Mouse (Mus musculus): ENCODE data around the gene Camk1d.

DNA sequence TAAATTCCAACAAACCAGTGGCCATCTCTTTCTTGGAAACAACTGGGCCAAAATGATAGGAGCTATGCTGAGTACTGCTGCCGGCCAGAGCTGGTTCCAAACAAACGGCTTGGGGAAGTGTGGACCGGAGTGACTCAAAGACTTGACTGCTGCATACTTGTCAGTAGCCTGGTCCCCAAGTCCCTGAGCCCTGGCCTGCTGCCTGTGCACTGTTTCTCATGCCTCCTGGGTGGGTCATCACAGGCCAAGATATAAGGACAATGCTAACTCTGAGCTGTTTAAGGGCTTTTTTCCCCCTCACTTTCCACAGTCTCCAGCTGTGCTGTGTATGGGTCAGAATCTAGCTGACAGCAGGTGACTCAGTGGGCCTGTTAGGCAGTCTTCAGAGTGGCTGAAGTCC lies 409.2 kb downstream of the Camk1d start:
- TF ChIP-seq EP300 (IDR thresholded peaks at IDR 0.05; ENCODE audit: low read depth) = no peak
- no peak for TF ChIP-seq CTCF (IDR thresholded peaks at IDR 0.05; ENCODE audit: low read depth)

Measured in heart, postnatal 0 days (tissue).